7 mouse cellular contexts compared by ENCODE assay signal in the genomic region with DNA sequence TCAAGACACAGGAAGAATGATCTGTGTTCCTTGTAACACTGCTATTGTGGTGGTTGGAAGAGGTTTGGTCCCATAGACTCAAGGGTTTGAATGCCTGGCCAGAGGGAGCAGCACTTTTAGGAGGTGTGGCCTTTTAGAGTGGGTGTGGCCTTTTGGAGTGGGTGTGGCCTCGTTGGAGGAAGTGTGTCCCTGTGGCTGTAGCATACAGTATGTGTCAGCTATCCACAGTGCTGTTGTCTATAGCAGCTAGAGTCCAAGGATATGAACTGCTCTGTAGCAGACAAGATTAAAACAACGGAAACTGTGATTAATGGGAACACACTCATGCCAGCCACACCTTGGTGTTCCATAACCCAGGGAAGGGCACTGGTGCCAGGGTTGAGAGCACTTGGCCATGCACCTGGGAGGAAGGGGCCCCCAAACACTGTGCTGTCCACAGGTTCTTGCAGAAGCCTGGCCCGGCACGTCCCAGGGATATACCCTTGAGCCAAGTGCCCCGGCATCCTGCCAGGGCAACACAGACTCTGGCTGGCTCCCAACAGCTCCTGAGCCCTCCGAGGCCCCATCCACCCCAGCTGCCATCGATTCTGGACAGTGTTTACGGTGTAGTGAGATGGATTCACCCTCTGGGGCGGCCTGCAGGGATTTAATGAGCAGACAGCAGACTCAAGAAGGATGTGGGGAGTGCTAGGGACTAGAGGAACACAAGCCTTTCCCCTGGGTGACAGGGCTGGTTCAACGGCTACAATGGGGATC. TPM values are rescaled to one million over a fixed set of nuclear protein-coding genes. Genes with fewer than 3 reads are reported as not detected.
A peak's percentile ranks its signal among the peaks of the same experiment; 100 is the strongest.
DNase-seq lines count a peak whose midpoint lies in the region; TF ChIP-seq lines count a peak whose summit lies in the region.

No protein-coding gene starts in this region.

- TF ChIP-seq POLR2A in heart, adult 2 months (IDR thresholded peaks at IDR 0.05; ENCODE audit: insufficient read depth, low read depth, low read length) = no peak

- H3K36me3 ChIP-seq in heart, adult 2 months (ENCODE audit: control insufficient read depth, insufficient read depth, low read length) = no peaks in the 10 kb centered on the region
- H3K36me3 ChIP-seq in limb, embryonic 10.5 days = no peaks in the 10 kb centered on the region
- H3K36me3 ChIP-seq in splenic B cell, adult 2 months (ENCODE audit: control insufficient read depth, insufficient read depth, low read length, poor library complexity, severe bottlenecking) = no peaks in the 10 kb centered on the region

- DNase-seq in testis, postnatal 10 days (ENCODE audit: low spot score) = peak; percentile 64
- DNase-seq in testis, postnatal 14 days (ENCODE audit: low spot score) = no peak
- peak; percentile 88 for DNase-seq in adrenal gland, postnatal 14 days
- DNase-seq in heart, adult 2 months = peak; percentile 72 to 75
- DNase-seq in limb, embryonic 10.5 days (ENCODE audit: low spot score) = no peak
- peak; percentile 10 for DNase-seq in splenic B cell, adult 2 months (ENCODE audit: low read depth, low spot score)
- no peak for DNase-seq in frontal cortex, adult 2 months (ENCODE audit: extremely low spot score in 1 of 2, low spot score in 1 of 2)

- H3K27me3 ChIP-seq in heart, adult 2 months (ENCODE audit: control insufficient read depth, insufficient read depth, low read length) = no peaks in the 10 kb centered on the region
- H3K27me3 ChIP-seq in limb, embryonic 10.5 days (ENCODE audit: low read depth, poor library complexity, severe bottlenecking) = no peaks in the 10 kb centered on the region
- no peaks in the 10 kb centered on the region for H3K27me3 ChIP-seq in splenic B cell, adult 2 months (ENCODE audit: control insufficient read depth, insufficient read depth, low read length, poor library complexity, severe bottlenecking)

- H3K9ac ChIP-seq in heart, adult 2 months (ENCODE audit: low read depth, low read length) = no peak overlapping the region

- 17% methylated on average over 10 of the region's 10 CpGs for WGBS in heart, adult 2 months
- WGBS in limb, embryonic 10.5 days = 71% methylated on average over 10 of the region's 10 CpGs

- H3K4me3 ChIP-seq in heart, adult 2 months = no peak overlapping the region
- H3K4me3 ChIP-seq in limb, embryonic 10.5 days = no peak overlapping the region

- TF ChIP-seq CTCF in heart, adult 2 months (IDR thresholded peaks at IDR 0.05) = no peak

- intact Hi-C loops in heart, adult 2 months (cut with DNase I) = no loop called here

- peaks cover 19% of the 10 kb centered on the region for H3K4me1 ChIP-seq in heart, adult 2 months (ENCODE audit: control insufficient read depth, insufficient read depth, low read length)
- H3K4me1 ChIP-seq in limb, embryonic 10.5 days = 0 out of 2 replicates have a peak, but pooled peaks cover 5% of the 10 kb centered on the region

- peak overlapping the region; percentile 12 for H3K27ac ChIP-seq in heart, adult 2 months
- H3K27ac ChIP-seq in limb, embryonic 10.5 days = 0 out of 2 replicates have a peak overlapping the region, but pooled peaks have one; percentile 17

- no peaks in the 10 kb centered on the region for H3K9me3 ChIP-seq in limb, embryonic 10.5 days (replicated peaks)

- H3K79me2 ChIP-seq in heart, adult 2 months (replicated peaks; ENCODE audit: control insufficient read depth, insufficient read depth, low read length) = no peaks in the 10 kb centered on the region

- TF ChIP-seq EP300 in heart, adult 2 months (IDR thresholded peaks at IDR 0.05; ENCODE audit: insufficient read depth, low read depth, low read length) = no peak

RNA-seq across cellular contexts. Expression of gene Adarb1, which starts 46.3 kb away (rescaled TPM):
- total RNA-seq in adrenal gland, postnatal 14 days (2021) = 21.9 and 28.4 TPM in 2 replicates
- 10 to 100 TPM; 17.1 to 17.2 TPM for total RNA-seq in heart, adult 2 months (2021)
- polyA plus RNA-seq in heart, adult 2 months (2012; rRNA removed) = 11.4 and 17.2 TPM in 2 replicates
- 4.9 and 5.0 TPM in 2 replicates for polyA plus RNA-seq in limb, embryonic 10.5 days (2016; fragmentation: Nextera tagmentation; extraction: Ambion mirVana)
- polyA plus RNA-seq in frontal cortex, adult 2 months (2012; rRNA removed) = 134 and 137 TPM in 2 replicates

RNA-seq across cellular contexts. Expression of gene Fam207a, which starts 51.2 kb away (rescaled TPM):
- 21.6 and 27.2 TPM in 2 replicates for total RNA-seq in adrenal gland, postnatal 14 days (2021)
- total RNA-seq in heart, adult 2 months (2021) = 10 to 100 TPM in 1 of 2 experiments, 1 to 10 TPM in 1; 8.2 to 10.3 TPM
- polyA plus RNA-seq in heart, adult 2 months (2012; rRNA removed) = 10.4 and 11.1 TPM in 2 replicates
- polyA plus RNA-seq in limb, embryonic 10.5 days (2016; fragmentation: Nextera tagmentation; extraction: Ambion mirVana) = 51.0 and 51.8 TPM in 2 replicates
- 43.7 and 44.9 TPM in 2 replicates for polyA plus RNA-seq in frontal cortex, adult 2 months (2012; rRNA removed)

Comparison
In these comparisons a context has a peak if more than half of its experiments do, and no peak if none do; other contexts are left out.
1. DNase-seq: peak in testis, postnatal 10 days (single experiment), adrenal gland, postnatal 14 days (single experiment), heart, adult 2 months (2 of 2) and splenic B cell, adult 2 months (single experiment); none in testis, postnatal 14 days (single experiment), limb, embryonic 10.5 days (single experiment) and frontal cortex, adult 2 months (0 of 2).